Mouse (Mus musculus): Measurements from ENCODE around the gene Prss2. TPM values are rescaled to one million over a fixed set of nuclear protein-coding genes. Genes with fewer than 3 reads are reported as not detected.

Gene Prss2
- polyA plus RNA-seq, 1 experiment from 2014 or later: not detected

DNA sequence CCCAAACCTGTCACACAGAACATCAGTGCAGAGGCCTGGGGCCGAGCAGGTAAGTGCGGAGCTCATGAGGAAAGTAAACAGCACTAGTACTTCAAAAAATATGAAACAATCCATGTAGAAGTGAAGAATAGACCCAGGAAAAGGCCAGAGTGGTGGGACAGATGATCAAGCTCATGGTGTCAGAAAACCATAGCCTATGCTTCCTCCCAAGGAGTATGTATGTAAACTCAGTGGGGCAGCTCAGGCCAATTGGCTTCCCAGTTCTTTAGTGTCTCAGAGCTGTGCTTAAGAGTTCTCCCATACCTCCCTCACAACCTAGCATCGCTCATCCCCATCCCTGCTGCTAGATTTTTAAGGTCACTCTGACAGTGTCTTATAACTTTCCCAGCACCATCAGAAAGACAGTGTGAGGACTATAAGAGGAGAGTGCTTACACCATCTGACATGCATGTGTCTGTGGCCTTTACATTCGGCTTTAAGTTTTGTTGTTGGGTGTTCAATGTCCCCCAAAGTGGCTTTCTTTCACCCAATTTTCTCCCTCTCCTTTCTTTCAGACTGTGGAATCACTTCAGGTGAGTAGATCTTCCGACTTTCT lies 25.6 kb downstream of the Prss2 start:
- WGBS: 89% methylated on average over 5 of the region's 5 CpGs
- no peak for ATAC-seq (ENCODE audit: insufficient number of reproducible peaks, insufficient read depth, low FRiP score, low read depth)
- H3K4me1 ChIP-seq (ENCODE audit: control insufficient read depth, insufficient read depth, low read length): no peaks in the 10 kb centered on the region
- no peak overlapping the region for H3K4me3 ChIP-seq (ENCODE audit: low read depth, low read length)
- H3K9me3 ChIP-seq (ENCODE audit: control insufficient read depth, low read depth, low read length): no peaks in the 10 kb centered on the region
- H3K27me3 ChIP-seq (ENCODE audit: control insufficient read depth, insufficient read depth, low read length): no peaks in the 10 kb centered on the region
- no peak overlapping the region for H3K4me2 ChIP-seq (replicated peaks; ENCODE audit: low read depth, low read length)
- H3K36me3 ChIP-seq (ENCODE audit: control insufficient read depth, insufficient read depth, low read length): no peaks in the 10 kb centered on the region
- no peak overlapping the region for H3K27ac ChIP-seq (ENCODE audit: low read length)
- no peak overlapping the region for H3K9ac ChIP-seq (replicated peaks; ENCODE audit: low read depth, low read length)

DNA sequence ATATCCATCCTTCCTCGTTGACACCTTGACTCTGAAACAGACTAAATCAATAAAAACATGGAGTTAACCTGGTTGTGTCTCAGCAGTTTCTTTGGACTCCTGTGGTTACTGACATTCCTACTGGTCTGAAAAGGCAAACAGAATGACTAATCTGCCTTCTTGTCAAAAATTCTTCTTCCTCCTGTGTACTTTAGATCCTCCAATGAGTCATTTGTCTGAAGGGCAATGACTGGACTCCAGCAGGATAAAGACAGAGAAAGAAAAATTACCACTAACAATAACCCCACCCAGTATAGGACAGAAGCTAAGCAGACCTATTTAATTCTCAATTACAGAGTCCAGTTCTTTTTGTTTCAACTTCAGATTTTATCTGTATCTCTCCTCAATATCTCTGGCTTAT lies 26.7 kb downstream of the Prss2 start:
- Histone ChIP-seq H3K27me3 (ENCODE audit: control insufficient read depth, insufficient read depth, low read length) (no peaks in the 10 kb centered on the region), H3K9ac (replicated peaks; ENCODE audit: low read depth, low read length) (no peak overlapping the region), H3K4me2 (replicated peaks; ENCODE audit: low read depth, low read length) (no peak overlapping the region), H3K36me3 (ENCODE audit: control insufficient read depth, insufficient read depth, low read length) (no peaks in the 10 kb centered on the region), H3K4me3 (ENCODE audit: low read depth, low read length) (no peak overlapping the region), H3K27ac (ENCODE audit: low read length) (no peak overlapping the region), H3K9me3 (ENCODE audit: control insufficient read depth, low read depth, low read length) (no peaks in the 10 kb centered on the region), H3K4me1 (ENCODE audit: control insufficient read depth, insufficient read depth, low read length) (no peaks in the 10 kb centered on the region)
- WGBS: 46% methylated on average over 1 of the region's 1 CpGs
- ATAC-seq (ENCODE audit: insufficient number of reproducible peaks, insufficient read depth, low FRiP score, low read depth): no peak

DNA sequence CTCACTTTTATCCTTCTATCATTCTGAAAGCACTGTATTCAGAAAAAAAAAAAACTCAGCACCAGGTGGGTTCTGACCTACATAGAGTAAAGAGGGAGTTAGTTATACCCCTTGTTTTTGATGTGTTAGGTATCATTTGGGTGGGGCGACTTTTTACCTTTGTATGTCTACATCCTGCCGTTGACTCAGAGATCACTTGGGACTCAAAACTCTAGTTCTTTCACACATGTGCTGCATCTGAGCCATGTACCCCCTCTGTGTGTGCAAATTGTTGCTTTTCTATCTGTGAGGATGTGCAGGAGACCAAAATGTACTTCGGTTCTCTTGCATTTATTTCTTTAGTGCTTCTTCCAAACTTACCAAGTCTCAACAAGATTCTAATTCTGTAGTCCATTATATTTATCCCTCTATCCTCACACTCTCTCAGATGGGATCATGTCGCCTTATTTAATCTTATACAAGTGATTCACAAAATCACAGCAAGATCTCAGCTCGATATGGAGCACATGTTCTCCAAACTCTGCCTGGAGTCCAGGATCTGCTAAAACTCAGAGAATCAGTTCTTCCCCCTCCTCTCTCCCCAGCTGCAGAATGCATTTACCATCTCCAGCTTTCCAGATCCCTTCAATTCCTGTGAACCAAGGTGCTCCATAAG lies 31.9 kb downstream of the Prss2 start:
- no peaks in the 10 kb centered on the region for H3K36me3 ChIP-seq (ENCODE audit: control insufficient read depth, insufficient read depth, low read length)
- no peak overlapping the region for H3K27ac ChIP-seq (ENCODE audit: low read length)
- H3K4me1 ChIP-seq (ENCODE audit: control insufficient read depth, insufficient read depth, low read length): no peaks in the 10 kb centered on the region
- H3K27me3 ChIP-seq (ENCODE audit: control insufficient read depth, insufficient read depth, low read length): no peaks in the 10 kb centered on the region
- no peak overlapping the region for H3K4me2 ChIP-seq (replicated peaks; ENCODE audit: low read depth, low read length)
- no peak for ATAC-seq (ENCODE audit: insufficient number of reproducible peaks, insufficient read depth, low FRiP score, low read depth)
- no peak overlapping the region for H3K9ac ChIP-seq (replicated peaks; ENCODE audit: low read depth, low read length)
- no peak overlapping the region for H3K4me3 ChIP-seq (ENCODE audit: low read depth, low read length)
- 79% methylated on average over 5 of the region's 5 CpGs for WGBS
- no peaks in the 10 kb centered on the region for H3K9me3 ChIP-seq (ENCODE audit: control insufficient read depth, low read depth, low read length)

DNA sequence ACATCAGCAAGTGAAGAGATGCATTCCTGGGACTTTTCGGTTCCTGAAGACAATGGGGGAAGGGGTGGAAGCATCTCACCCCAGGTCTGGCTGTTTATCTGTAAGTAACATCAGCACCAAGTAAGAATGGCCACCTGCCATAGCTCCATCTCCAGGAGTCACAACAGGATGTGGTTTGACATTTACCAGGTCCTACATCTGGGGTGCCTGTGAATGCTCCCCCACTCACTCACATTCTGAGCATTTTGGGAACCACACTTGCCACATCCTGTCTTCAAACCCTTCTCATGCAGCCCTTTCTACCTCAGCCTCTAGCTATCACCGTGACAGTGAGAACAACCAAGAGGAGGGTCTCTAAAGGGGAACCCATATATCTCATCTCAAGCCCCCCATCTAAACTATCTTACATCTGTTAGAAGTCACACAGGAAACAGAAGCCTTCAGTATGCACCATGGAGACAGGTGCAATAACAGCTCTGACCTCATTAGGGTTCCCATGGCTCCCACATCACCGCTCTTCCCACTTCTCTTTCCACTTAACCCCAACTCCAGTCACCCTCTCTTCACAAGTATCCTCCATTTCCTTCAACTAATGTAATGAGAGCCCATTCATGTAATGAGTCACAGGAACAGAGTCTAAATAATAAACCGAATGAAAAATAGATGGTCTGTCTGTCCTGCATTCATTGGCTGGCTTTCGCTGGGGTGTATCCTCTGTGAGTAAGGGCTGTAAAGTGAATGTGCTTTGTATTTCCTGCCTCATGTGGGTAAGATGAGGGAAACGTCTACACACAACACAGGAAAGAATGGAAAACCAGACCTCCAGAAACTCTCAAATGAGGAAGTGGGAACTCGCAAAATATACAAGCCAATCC lies 32.9 kb downstream of the Prss2 start:
- Histone ChIP-seq H3K4me3 (ENCODE audit: low read depth, low read length) (no peak overlapping the region), H3K27me3 (ENCODE audit: control insufficient read depth, insufficient read depth, low read length) (no peaks in the 10 kb centered on the region), H3K9me3 (ENCODE audit: control insufficient read depth, low read depth, low read length) (no peaks in the 10 kb centered on the region), H3K36me3 (ENCODE audit: control insufficient read depth, insufficient read depth, low read length) (no peaks in the 10 kb centered on the region), H3K9ac (replicated peaks; ENCODE audit: low read depth, low read length) (no peak overlapping the region), H3K27ac (ENCODE audit: low read length) (no peak overlapping the region), H3K4me2 (replicated peaks; ENCODE audit: low read depth, low read length) (no peak overlapping the region), H3K4me1 (ENCODE audit: control insufficient read depth, insufficient read depth, low read length) (no peaks in the 10 kb centered on the region)
- ATAC-seq (ENCODE audit: insufficient number of reproducible peaks, insufficient read depth, low FRiP score, low read depth): no peak
- 73% methylated on average over 7 of the region's 7 CpGs for WGBS

DNA sequence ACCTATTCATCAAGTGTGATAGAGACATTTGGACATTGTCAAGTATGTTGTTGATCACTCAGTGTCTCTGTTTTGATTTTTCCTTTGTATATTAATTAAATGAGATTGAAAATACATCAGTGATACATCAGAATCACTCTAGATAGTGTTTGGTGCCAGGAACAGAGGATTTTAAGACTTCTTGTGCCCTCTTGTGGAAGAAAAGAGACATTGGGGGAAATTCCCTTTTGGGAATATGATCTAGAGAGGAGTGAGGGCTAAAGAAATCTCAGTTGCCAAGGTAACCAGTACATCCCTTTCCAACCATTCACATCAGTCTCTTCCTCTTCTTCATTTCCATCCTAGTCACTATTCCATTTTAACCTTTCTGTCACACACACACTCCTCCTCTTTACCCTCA lies 34.8 kb downstream of the Prss2 start:
- H3K27me3 ChIP-seq (ENCODE audit: control insufficient read depth, insufficient read depth, low read length): no peaks in the 10 kb centered on the region
- H3K4me1 ChIP-seq (ENCODE audit: control insufficient read depth, insufficient read depth, low read length): no peaks in the 10 kb centered on the region
- H3K4me3 ChIP-seq (ENCODE audit: low read depth, low read length): no peak overlapping the region
- no peak overlapping the region for H3K4me2 ChIP-seq (replicated peaks; ENCODE audit: low read depth, low read length)
- no peaks in the 10 kb centered on the region for H3K9me3 ChIP-seq (ENCODE audit: control insufficient read depth, low read depth, low read length)
- no peak overlapping the region for H3K9ac ChIP-seq (replicated peaks; ENCODE audit: low read depth, low read length)
- H3K27ac ChIP-seq (ENCODE audit: low read length): no peak overlapping the region
- H3K36me3 ChIP-seq (ENCODE audit: control insufficient read depth, insufficient read depth, low read length): no peaks in the 10 kb centered on the region
- no peak for ATAC-seq (ENCODE audit: insufficient number of reproducible peaks, insufficient read depth, low FRiP score, low read depth)

DNA sequence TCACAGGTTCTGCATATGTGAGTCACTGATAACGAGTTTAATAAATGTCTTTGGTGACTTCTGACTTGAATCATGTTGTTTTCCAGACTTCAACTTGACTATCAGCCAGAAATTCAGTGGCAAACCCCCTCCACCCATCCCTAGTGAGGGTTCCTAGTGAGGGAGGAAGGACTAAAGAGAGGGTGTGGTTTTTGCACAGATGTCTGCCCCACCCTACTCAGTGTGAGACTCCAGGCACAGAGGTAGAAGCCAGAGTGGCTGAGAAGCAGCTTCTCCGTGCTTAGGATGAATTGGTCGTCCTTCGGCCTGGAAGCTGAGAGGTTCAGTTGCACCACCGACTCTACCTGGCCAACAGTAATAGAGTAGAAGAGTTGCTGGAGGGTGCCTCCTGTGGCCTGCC lies 35.9 kb downstream of the Prss2 start:
- H3K27me3 ChIP-seq (ENCODE audit: control insufficient read depth, insufficient read depth, low read length): no peaks in the 10 kb centered on the region
- H3K36me3 ChIP-seq (ENCODE audit: control insufficient read depth, insufficient read depth, low read length): no peaks in the 10 kb centered on the region
- H3K9me3 ChIP-seq (ENCODE audit: control insufficient read depth, low read depth, low read length): no peaks in the 10 kb centered on the region
- 78% methylated on average over 5 of the region's 5 CpGs for WGBS
- no peak overlapping the region for H3K4me2 ChIP-seq (replicated peaks; ENCODE audit: low read depth, low read length)
- no peaks in the 10 kb centered on the region for H3K4me1 ChIP-seq (ENCODE audit: control insufficient read depth, insufficient read depth, low read length)
- no peak overlapping the region for H3K9ac ChIP-seq (replicated peaks; ENCODE audit: low read depth, low read length)
- H3K27ac ChIP-seq (ENCODE audit: low read length): no peak overlapping the region
- H3K4me3 ChIP-seq (ENCODE audit: low read depth, low read length): no peak overlapping the region
- no peak for ATAC-seq (ENCODE audit: insufficient number of reproducible peaks, insufficient read depth, low FRiP score, low read depth)

DNA sequence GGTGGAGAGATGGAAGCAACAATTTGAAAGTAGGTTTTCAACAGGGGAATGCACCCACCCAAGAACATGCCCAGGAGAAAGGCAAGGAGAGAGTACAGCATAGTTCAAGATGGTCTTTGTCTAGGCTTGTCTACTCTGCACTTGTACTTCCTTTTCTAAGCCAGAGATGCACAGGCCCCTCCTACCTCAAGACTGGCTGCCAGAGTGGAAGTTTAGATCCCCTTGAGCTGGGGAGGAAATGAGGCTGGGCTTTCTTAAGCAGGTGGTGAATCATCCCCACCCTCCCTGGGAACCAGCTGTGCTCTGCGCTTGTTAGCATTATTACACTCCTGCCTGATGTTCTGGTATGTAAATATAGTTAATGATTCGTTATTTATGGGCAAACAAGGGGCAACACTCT lies 36.7 kb downstream of the Prss2 start:
- Histone ChIP-seq H3K9me3 (ENCODE audit: control insufficient read depth, low read depth, low read length) (no peaks in the 10 kb centered on the region), H3K27me3 (ENCODE audit: control insufficient read depth, insufficient read depth, low read length) (no peaks in the 10 kb centered on the region)

DNA sequence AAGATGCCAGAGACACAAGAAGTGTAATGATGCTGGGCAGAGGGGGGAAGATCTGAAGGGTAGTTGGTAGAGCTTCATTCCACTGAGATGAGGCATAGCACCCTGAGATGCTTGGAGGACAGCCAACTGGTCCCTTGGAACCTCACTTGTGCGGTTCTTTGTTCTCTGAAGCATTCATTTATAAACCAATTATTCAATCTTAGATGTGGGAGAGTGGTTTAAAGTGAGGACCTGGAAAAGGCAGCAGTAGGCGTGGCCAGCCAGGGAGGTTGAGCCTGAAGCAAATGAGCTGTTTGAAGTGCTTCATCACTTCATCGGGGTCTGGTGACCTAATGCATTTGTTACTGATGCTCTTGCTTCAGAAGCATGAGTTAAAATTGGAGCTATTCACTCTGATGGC lies 37.7 kb downstream of the Prss2 start:
- Histone ChIP-seq H3K27ac (ENCODE audit: low read length) (no peak overlapping the region), H3K27me3 (ENCODE audit: control insufficient read depth, insufficient read depth, low read length) (no peaks in the 10 kb centered on the region), H3K4me2 (replicated peaks; ENCODE audit: low read depth, low read length) (no peak overlapping the region), H3K4me1 (ENCODE audit: control insufficient read depth, insufficient read depth, low read length) (no peaks in the 10 kb centered on the region), H3K36me3 (ENCODE audit: control insufficient read depth, insufficient read depth, low read length) (no peaks in the 10 kb centered on the region), H3K9me3 (ENCODE audit: control insufficient read depth, low read depth, low read length) (no peaks in the 10 kb centered on the region), H3K9ac (replicated peaks; ENCODE audit: low read depth, low read length) (no peak overlapping the region), H3K4me3 (ENCODE audit: low read depth, low read length) (no peak overlapping the region)
- no peak for ATAC-seq (ENCODE audit: insufficient number of reproducible peaks, insufficient read depth, low FRiP score, low read depth)
- WGBS: 49% methylated on average over 3 of the region's 3 CpGs

More for the DNA sequence above, 36.7 kb downstream of the Prss2 start:
- 47% methylated on average over 2 of the region's 2 CpGs for WGBS
- H3K4me3 ChIP-seq (ENCODE audit: low read depth, low read length): no peak overlapping the region
- H3K9ac ChIP-seq (replicated peaks; ENCODE audit: low read depth, low read length): no peak overlapping the region
- no peak overlapping the region for H3K4me2 ChIP-seq (replicated peaks; ENCODE audit: low read depth, low read length)
- H3K36me3 ChIP-seq (ENCODE audit: control insufficient read depth, insufficient read depth, low read length): no peaks in the 10 kb centered on the region
- no peaks in the 10 kb centered on the region for H3K4me1 ChIP-seq (ENCODE audit: control insufficient read depth, insufficient read depth, low read length)
- no peak for ATAC-seq (ENCODE audit: insufficient number of reproducible peaks, insufficient read depth, low FRiP score, low read depth)
- H3K27ac ChIP-seq (ENCODE audit: low read length): no peak overlapping the region
